Mouse (Mus musculus) skeletal muscle tissue, postnatal 0 days (tissue): ENCODE data around the gene Pax7. TPM values are rescaled to one million over a fixed set of nuclear protein-coding genes. Genes with fewer than 3 reads are reported as not detected.

Experiments used
- polyA plus RNA-seq: library from polyadenylated mRNA; unstranded; fragments of >200 nt; fragmentation: Nextera tagmentation; extraction: Ambion mirVana; gene quantifications from 2 replicates; pipeline ENCODE4 v1.2.1, GENCODE M21; 2015

Gene Pax7
- 2.0 and 2.2 TPM in 2 replicates for polyA plus RNA-seq

DNA sequence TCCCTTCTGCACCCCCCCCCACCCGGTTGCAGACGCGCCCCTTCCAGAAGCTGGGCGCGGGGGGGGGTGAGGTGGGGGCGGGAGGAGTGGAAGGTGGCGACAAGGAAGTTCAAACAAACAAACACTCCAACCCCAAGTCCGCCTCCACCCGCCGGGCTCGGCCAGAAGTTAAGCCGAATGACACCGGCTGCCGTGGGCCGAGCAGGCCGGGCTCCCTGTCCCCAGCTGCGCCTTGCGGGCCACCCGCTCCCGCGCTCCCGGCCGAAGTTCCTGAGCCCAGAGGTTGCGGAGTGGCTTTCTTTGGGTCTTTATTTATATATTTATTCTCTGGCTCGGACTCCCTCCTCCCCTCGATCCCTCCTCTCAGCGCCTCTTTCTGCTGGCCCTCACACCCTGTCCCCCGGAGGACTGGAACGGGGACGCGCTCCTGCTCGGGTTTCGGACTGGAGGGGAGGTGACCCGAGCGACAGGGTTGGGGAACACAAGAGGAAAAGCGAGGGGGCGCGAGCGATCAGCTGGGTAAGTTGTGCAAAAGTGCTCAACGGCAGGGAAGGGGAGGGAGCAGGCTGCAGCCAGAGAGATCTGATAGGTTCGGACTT, at the start of gene Pax7:
Gene Pax7, minus strand, starts transcription at position 493 of the 599 bp plus-strand sequence.

Other genes with a start within 250 kb of the Pax7 start
- gene Gm21969, start 230.3 kb downstream of the Pax7 start, polyA plus RNA-seq, result not detected in 2 replicates
- gene Aldh4a1, start 210.7 kb downstream of the Pax7 start, polyA plus RNA-seq, result 42.8 and 43.5 TPM in 2 replicates
- not detected in 2 replicates for gene Tas1r2, start 180.0 kb downstream of the Pax7 start, polyA plus RNA-seq
- 0.09 and 0.30 TPM in 2 replicates for gene Klhdc7a, start 134.5 kb upstream of the Pax7 start, polyA plus RNA-seq